Mouse (Mus musculus) c-Kit-positive CD71-negative TER-119-negative erythroid progenitor cells, embryonic 14.5 days (primary cell): Measurements from ENCODE around the gene Dapk2.

Experiments
- DNase-seq: peaks from one replicate; pipeline ENCODE4 v3.0.0-alpha.2; 2013; ENCODE audit warnings: low read depth

Dapk2 gene

DNA sequence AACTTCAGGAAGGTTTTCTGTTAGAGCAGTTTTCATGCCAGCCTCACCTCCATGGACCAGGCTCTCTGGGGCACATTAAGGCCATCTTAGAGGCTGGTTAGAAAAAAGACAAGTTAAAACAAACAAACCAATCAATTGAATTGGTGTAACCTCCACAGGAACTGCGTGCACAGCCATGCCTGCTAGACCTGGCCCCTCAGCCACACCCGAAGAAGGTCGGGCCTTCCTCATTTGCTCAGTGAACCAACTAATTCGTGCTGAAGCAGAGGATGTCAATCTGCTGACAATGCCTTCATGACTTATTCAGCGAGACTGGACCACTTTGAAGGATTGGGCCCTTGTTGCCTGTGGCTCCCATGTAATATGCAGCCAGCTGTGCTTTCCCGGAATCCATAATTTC lies 28.4 kb downstream of the Dapk2 start:
- DNase-seq: no peak

DNA sequence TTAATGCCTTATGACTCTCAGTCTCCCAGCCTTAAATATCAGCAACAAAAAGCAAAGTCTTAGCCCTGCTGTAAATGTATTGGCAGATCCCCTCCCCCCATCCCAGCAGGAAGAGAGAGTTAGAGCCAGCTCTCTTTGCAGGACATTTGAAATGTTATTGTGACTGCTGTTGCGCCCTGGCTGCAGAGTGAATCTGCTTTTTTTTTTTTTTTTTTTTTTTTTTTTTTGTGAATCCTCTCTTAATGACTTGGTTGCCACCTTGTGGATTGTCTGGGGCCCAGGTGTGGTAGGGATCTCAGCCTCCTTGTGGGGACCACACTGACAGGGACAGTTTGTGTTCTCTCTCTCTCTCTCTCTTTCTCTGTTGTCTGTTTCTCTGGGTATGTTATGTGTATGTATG lies 31.0 kb downstream of the Dapk2 start:
- DNase-seq: no peak

DNA sequence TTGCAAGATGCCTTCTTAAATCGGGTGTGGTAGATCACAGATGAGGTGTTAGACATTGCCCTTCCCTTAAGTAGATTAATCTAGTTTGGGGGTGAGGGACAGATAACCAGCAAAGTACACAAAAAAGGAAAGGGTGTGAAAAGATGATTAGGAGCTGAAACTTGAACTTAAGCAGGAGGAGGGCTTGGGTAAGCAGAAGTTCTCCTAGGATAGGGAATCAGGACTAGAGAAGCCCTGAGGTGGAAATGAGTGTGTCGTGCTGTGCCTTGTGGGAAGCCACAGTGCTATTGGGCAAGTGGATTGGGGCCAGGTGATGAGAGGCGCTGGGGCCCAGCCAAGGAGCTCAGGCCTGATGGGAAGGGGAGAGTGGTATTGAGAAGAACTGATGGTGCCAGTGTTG lies 36.0 kb downstream of the Dapk2 start:
- DNase-seq: no peak

DNA sequence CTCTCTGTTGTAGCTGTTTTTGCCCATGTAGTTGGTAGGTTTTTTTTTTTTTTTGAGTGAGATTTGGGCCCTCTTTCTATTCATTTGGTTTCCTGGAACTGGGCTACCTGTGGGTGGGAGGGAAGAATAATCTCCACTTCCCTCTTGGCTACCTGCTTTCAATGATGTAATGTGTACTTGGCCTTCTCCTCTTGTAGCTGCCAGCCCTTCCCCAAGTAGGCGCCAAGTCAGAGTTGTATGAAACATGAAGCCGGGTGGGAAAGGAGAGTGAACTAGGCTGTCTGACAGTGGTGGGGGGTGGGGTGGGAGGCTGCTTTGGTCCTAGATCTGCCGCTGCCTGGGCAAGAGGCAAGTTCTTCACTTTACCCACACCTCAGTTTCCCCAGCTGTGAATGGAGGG lies 38.5 kb downstream of the Dapk2 start:
- DNase-seq: no peak

DNA sequence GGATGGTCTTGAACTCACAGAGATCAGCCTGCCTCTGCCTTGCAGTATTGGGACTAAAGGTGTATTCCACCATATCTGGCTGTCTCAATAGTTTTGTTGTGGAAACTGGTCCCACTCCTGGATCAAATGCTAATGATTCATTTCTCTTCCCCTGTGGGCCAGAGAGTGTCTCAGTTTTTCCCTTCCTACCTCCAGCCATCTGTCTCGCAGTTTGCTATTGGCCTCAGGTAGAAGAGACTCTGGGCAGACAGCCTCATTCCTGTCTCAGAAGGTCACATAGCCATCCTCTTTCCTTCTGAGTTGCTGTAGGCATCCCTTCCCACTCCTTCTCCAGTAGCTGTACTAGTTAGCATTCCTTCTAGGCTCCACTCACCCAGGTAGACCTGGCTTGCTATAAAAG lies 40.5 kb downstream of the Dapk2 start:
- DNase-seq: no peak

DNA sequence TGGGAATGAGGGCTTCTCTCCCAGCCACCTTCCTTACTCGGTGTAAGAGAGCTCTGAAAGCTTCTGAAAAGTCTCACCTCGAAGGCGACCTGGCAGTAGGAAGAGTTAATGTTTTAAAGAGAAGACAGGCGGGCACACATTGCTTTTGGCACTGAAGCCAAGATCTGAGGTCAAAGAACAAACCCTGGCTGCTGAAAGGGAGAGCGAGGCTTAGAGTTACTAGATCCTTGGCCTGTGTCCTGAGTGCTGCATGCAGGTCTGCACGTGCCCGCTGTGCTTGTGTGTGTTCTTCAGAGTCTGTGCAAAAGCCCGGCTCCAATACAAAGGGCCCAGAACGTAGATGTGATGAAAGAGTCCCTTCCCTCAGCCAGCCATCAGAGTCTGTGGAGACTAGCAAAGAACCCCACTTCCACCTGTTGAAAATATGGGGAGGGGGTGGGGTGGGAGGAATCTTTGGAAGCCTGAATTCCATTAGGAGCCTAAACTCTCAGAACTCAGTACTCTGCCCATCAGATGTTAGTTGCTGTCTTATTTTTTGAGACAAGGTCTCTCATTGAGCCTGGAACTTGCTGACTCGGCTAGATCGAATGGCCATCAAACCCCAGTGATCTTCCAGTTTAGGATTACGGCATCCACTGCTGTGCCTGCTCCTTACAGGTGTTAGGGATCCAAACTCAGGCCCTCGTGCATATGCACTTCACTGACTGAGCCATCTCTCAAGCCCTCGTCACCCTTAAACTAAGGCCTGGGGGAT lies 41.8 kb downstream of the Dapk2 start:
- no peak for DNase-seq

DNA sequence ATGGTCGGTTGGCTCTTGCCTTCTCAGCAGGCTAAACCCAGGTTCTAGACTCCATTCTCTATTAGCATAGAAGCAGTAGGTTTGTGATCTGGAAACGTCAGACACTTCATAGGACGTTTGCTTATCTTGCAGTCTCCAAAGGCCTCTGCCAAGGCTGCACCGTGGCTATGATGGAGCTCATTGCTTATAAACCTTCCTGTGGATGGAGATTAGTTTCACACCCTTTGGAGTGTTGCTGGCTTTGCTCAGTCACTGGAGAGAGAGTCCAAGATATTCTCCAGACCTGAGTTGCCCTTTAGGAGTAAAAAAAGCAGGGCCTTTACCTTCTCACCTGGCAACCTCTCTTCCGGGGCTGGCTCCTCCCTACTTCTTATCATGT lies 42.4 kb downstream of the Dapk2 start:
- no peak for DNase-seq

DNA sequence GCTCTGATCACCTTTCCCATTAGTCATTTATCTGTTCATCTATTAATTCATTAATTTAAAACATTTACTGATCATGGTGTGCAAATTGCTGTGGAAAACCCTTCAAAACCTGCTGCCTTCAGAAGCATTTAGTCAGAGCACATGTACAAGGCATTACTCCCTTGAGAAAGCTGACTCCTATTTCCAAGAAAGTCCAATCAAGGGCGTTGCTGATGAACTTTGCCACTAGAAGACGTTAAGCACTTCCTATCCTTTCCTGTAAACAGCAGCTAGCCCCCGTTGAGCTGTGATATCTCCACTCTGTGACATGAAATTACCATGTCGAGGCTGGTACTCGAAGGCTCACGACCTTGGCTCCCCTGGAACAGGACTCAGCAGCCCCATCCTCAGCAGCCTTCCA lies 43.6 kb downstream of the Dapk2 start:
- DNase-seq: no peak

DNA sequence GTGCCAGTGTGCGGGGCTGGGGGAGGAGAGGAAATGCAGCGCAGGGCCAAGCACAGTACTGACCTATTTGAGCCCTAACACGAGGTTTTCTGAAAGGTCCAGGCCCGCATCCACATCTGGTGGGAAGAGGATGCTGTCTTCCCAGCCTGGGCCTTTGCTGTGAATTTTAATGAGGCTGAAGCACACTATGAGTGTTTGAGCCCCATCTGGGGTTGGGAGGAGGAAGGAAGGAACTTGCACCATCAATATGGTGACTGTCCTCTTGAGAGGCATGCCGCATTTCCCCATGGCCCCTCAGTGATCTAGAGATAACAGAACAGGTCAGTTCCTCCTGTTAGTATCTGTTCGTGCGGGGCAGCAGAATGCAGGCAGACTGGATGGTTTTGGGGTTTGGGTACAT lies 44.4 kb downstream of the Dapk2 start:
- DNase-seq: peak; percentile 39

DNA sequence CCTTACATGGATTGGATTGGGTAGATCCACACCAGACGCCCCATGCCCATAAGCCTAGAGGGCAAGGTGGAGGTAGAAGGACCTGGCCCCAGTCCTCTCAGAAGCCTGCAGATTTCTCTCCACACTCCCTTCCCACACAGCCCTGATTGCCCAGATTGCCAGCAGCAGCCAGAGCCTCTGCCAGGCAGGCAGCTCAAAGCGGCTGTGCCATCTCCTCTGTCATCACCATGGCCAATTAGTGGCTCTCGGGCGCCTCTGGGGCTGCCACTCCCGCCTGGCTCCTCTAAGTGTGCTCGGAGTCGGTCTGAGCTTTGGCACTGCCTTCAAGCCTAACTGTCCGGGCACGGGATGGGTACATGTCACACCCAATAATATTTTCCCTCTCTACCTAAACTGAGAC lies 47.7 kb downstream of the Dapk2 start:
- no peak for DNase-seq

DNA sequence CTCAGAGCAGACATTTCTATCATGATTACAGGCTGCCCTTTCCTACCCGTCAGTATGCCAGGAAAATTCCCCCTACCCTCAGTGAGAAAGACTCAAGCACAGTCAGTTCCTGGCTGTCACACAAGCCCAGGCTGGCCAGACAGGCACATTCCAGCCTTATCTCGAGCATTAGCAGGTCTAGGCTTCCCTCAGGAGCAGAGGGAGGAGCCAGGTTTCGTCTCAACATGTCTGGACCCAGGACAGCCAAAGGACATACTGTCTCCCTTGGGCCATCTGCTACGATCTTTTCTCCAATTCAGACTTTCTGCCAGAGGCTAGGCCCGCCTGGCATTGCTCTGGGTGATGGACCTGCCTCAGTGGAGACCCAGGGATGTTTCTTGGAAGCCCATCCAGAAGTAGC lies 48.8 kb downstream of the Dapk2 start:
- DNase-seq: no peak

DNA sequence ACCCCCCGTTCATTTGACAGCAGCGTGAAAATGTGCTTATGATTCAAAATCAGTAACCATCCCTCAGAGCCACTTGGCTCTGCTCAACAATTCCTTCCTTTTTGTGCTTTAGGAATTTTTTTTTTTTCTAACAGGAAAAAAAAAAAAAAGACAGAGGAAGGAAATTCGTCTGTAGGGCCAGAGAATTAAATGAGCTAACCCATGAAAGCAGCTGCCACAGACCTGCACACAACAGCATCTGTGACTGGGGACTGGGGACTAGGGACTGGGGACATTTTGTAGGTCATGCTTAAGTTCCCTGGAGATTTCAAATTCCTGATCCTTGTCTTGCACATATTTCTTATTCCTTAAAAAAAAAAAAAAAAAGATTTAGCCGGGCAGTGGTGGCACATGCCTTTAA lies 53.4 kb downstream of the Dapk2 start:
- DNase-seq: no peak

DNA sequence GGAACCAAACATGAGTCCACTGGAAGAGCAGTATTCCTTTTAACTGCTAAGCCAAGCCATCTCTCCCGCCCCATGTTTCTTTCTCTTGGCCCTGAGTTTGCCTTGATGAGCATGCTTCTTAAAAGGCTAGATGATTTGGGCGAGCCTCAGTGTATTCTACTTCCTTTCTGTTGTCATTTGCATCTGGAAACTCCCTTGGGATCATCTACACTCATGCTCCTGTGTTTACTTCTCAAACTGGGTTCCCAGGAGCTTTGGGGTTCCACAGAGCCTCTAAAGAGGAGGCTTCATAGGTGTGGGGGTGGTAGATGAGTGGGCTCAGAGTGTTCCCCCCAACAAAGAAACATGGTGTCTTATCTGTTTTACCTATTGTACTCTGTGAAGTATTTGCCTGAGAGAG lies 54.1 kb downstream of the Dapk2 start:
- no peak for DNase-seq

DNA sequence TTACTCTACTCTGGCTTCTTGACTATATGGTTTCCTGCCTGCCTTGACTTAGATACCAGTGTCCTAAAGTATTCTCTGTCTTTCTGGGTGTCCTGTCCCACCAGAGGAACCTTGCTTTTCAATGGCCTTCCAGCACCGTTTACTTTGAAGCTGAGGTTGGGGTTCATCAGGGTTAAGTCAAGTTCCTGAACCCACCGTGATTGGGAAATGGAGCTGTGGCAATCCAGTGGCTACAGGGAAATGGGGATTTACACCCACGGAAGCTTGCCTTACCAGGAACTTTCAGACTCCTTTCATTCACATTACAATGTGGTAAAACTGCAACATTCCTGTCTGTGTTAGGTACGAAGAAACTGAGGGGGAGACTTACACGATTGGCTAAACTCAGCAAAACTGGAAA lies 54.8 kb downstream of the Dapk2 start:
- no peak for DNase-seq

DNA sequence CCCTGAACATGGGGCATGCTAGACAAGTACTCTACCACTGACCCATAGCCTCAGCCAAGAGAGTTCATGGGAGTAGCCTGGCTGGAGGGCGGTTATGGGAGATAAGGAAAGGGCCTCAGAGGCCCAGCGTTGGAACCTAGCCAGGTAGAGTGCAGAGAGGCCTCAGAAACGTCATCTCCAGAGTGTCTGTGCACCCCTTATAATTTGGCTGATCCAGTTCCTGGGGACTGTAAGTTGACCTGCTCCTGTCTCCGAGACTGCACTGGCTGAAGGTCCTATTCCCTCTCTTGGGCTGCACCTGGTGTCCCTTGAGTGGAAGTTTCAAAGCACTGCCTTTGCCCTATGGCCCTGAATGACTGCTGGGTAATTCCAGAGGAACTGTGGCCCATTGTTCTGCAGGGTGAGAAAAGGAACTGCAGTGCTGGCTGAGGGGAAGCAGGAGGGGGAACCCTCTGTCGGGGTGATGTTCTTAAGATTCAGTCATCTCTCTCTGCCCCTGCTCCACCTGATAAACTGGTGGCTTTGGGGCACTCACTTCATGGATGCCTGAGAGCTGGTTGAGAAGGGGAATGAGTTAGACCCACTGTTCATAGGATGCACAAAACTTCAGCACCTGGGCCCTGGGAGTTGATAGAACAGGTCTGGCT lies 55.5 kb downstream of the Dapk2 start:
- DNase-seq: no peak

DNA sequence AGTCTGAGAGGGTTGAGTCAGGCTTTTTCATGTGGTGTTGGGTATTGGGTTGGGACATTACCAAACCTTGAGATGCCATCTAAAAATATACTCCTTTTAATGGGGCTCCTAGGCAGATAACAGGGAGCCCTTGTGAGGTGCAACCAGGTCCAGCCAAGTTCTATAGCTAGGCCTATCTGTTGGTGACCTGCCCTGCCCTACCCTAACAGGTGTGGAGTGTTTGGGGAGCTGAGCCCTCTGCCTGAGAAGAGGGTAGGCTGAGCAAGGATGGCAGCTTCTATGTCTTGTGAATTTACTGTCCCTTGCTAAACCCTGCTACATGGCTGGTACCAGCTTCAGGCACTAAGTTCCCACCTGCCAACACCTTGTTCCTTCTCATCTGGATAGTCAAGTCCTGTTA lies 57.5 kb downstream of the Dapk2 start:
- DNase-seq: no peak

DNA sequence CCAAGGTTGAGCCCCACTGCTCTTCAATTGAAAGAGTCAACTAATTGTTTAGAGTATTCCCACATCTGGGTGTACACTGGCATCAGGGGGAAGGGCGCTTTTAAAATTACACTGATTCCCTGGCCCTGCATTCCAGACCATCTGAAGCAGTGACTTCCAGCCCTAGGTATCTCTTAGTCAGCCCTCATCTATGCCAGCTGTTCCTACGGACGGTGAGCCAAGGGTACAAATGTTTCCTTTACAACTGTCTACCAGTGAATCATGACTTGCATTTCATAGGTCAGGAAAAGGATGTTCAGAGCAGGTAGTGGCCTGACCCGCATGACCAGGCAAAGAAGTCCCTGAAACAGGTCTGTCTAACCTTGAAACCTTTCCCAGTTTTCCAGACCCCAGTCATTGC lies 59.9 kb downstream of the Dapk2 start:
- DNase-seq: no peak

DNA sequence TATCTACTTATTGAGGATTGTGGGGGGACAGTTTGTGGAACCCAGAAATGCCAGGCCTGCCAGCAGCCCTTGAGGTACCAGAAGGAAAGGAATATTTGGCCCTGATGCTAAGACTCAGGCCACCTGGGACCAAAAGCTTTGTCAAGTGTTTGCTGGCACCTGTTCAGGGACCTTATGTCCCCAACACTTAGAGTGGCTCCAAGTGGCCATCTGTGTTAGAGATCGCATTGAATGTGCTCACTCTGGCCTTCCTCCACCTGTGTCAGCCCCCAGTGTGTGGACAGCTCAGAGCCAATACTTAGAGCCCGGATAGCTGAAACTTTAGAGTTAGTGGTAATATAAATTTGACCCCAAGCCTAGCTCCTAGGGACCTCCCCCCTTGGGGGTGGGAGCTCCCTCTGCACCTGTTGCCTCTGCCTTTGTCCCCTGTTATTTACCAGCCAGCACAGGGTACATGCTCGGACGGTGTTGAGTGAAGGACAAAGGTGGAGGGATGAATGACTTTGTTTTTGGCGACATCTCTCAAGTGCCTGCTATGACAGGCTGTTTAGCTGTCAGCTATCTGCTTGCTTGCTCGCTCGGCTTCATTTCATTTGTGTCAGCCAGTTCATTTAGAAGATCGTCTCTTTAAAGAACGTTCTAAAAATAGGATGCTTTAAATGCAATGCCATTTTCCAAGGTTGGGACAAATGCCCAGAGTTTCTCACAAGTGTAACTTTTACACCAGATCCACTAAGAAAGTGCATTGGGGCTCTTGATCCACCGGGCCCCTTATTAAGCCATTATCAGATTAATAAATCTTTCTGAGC lies 61.1 kb downstream of the Dapk2 start:
- DNase-seq: no peak

DNA sequence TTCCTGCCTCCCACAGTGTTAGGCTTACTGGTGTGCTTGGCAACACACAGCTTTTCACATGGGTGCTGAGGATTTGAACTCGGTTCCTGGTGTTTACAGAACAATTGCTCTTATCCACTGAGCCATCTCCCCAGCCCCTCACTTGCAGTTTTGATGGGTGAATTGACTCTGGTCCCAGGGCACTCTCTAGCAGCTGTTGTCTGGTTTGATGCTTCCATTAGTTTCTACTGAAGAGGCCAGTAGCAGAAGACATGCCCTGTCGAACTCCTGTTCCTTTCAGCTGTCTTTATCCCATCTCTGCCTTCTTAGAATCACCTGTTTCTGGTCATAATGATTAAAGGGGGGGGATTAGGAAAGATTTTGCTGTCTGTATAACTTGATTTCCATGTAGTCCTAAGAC lies 65.8 kb downstream of the Dapk2 start:
- DNase-seq: no peak

DNA sequence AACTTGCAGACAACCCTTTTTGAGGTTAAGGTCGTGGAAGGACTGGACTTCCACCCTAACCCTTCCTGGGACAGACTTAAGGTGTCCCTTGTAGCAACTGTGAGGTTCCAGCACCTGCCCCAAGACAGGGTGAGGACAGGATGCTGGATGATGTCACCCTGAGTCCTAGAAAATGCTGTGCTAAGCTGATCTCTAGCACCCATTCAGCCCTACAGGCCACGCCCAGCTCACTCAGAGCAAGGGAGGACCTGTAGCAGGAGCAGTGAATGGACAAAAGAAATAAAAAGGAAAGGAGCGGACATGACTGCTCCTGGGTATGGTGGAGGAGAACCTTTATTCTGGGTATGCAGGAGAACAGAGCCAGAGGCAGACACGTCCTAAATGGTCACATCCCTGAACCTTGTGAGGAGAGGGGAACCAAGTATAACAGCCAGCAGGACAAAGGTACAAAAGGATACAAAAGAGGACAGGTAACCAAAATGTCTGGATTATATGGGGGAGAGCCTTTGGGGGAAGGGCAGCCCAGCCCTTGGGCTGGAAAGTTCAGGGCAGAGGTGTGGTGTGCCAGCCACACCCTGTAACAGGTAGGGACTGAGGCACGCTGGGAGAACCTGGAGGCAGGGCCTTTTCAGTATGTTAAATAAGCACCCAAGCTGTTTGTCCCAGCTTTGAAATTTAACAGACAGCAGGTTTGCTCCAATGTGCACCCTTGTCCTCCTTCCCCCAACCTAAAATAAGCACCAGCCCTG lies 67.9 kb downstream of the Dapk2 start:
- DNase-seq: no peak

DNA sequence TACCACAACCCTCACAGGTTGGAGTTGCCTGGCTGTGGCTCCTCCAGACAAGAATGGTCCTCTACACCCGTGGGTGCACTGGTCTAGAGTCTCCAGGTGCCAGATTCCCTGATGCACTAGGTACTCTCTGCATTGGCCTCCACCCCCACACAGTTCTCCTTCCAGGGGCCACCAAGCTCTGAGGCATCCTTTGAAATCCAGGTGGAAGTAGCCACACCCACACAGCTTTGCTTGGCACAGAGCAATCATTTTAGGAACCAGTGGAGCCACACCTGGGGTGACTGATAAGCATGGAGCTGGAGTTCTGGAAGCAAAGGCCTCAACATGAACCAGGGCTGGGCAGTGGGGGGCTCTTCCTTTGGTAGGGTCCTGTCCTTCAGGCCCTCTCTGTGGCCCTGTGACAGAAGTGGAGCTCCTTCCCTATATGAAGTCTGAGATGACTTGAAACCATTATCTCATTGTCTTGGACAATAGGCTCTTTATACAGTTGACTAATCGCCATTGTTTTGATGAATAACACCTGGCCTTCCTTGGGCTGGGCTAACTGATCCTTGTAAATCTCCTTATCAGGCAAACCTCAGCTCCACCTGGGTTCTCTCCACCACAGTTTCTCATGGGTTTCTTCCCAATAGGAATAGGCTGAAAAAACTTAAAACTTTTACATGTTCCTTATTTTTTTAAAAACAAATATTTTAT lies 70.6 kb downstream of the Dapk2 start:
- DNase-seq: no peak
